Mouse (Mus musculus): ENCODE data around the gene Mon1b. TPM values are rescaled to one million over a fixed set of nuclear protein-coding genes. Genes with fewer than 3 reads are reported as not detected.

The Mon1b gene
- polyA plus RNA-seq (2011; ENCODE audit: insufficient read length, low read depth, missing spikeins) = 8.9 and 9.0 TPM in 2 replicates

DNA sequence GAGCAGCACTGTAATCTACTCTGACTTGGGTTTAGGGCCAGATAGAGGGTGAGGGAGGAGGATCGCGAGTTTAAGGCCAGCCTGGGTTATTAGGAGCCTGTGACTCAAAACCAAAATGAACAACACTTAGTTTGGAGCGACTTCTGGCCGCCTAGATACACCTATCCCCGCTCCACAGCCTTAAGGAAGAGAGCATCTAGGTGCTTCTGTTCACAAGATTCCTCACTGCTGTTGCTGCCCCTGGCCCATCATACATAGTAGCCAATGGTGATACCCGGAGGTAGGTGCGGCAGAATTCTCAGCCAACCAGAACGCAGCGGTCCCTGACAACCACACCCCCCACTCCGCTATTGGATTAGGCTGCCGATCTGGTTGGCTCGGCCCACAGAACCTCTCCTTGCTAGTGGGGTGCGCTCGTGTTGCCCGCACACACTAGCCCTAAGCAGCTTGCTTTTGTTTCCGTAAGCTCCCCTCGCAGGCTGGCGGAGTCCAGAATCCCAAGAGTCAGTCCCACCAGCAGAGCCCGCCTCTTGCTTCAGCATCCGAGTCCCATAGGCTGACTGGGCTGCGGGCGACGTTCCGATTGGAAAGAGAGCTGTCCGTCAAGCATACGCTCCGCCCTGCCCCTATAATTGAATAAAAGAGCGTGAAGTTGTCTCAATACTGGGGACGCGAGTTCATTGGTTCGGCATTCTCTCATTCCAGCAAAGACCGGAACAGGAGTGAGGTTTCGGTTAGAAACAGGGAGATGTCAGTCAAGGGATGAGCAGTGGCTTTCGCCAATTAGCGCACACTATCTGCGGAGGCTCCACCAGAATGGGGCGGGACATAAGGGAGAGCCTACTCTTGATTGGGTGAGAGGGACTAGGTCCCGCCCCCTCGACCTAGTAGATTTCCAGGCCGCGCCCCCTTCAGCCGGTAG, at the start of gene Mon1b:
Mon1b (plus strand) TSS at position 918 of the 922 bp plus-strand sequence.
- TF ChIP-seq POLR2A (IDR thresholded peaks at IDR 0.05; ENCODE audit: low read depth, low read length) (peak; percentile 52), CTCF (IDR thresholded peaks at IDR 0.05; ENCODE audit: borderline replicate concordance, insufficient read depth, low read length) (no peak)
- H3K27ac ChIP-seq (ENCODE audit: insufficient read depth, low read length) = peak within 1 kb of the TSS; percentile 85
- no peaks in the 10 kb centered on the region for H3K4me1 ChIP-seq (ENCODE audit: control insufficient read depth, insufficient read depth, low read length)
- H3K4me3 ChIP-seq (ENCODE audit: insufficient read depth, low read length) = peak within 1 kb of the TSS; percentile 70

DNA sequence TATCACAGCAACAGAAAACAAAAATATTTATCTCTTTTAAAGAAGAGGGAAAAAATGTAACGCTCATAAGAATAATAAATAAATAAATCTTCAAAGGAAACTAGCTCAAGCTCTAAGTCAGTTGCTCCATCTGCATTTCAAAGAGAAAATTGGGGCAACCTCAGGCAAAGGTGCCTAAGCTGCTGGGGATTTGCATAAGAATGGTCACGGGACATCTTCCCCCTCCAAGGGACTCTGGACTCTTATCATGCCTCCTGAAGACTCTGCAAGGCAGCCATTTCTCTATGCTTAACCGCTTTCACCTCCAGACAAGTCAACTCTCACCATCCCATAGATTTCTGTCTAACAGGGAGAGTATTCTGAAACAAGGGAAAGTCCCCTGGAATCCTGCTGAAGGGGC, 37.0 kb upstream of the Mon1b start:
- TF ChIP-seq CTCF (IDR thresholded peaks at IDR 0.05; ENCODE audit: borderline replicate concordance, insufficient read depth, low read length) = no peak
- no peak for TF ChIP-seq POLR2A (IDR thresholded peaks at IDR 0.05; ENCODE audit: low read depth, low read length)
- no peak overlapping the region for H3K4me3 ChIP-seq (ENCODE audit: insufficient read depth, low read length)
- H3K27ac ChIP-seq (ENCODE audit: insufficient read depth, low read length) = no peak overlapping the region

DNA sequence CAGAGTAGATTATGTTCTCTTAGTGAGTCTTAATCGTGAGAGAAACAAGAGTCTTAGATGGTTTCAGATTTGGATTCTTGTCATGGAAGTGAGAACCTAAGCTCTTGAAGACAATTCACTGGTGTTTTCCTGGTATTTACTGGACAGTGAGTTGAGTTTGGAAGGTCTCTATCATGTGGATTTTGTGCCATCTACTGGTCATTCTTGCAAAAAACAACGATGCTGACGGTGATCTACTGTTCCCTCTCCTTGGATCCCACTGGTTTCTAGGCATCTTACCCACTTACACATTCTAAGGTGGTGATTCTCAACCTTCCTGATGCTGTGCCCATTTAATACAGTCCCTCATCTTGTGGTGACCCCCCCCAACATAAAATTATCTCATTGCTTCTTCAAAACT, 2.8 kb upstream of the Mon1b start:
- H3K4me3 ChIP-seq (ENCODE audit: insufficient read depth, low read length) = no peak overlapping the region
- no peak for TF ChIP-seq POLR2A (IDR thresholded peaks at IDR 0.05; ENCODE audit: low read depth, low read length)
- no peak for TF ChIP-seq CTCF (IDR thresholded peaks at IDR 0.05; ENCODE audit: borderline replicate concordance, insufficient read depth, low read length)
- H3K27ac ChIP-seq (ENCODE audit: insufficient read depth, low read length) = no peak overlapping the region
- no peaks in the 10 kb centered on the region for H3K4me1 ChIP-seq (ENCODE audit: control insufficient read depth, insufficient read depth, low read length)

More for the DNA sequence above, 37.0 kb upstream of the Mon1b start:
- no peaks in the 10 kb centered on the region for H3K4me1 ChIP-seq (ENCODE audit: control insufficient read depth, insufficient read depth, low read length)

DNA sequence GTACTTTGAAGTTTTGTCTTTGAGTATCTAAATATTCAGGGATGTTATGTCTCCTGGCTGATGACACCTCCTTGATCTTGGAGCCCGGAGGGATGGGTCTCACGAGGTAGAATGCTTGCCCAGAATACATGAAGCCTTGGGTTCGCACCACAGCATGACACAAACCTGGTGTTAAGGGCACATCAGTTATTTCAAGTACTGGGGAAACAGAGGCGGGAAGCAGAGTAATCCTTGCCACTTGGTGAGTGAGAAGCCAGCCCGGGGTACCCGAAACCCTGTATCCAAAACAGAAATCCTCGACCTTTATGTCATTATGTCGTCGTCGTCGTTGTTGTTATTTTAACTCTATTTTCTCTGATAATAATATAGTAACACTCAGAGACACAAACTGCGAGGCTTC, 1.2 kb upstream of the Mon1b start:
- TF ChIP-seq POLR2A (IDR thresholded peaks at IDR 0.05; ENCODE audit: low read depth, low read length) (no peak), CTCF (IDR thresholded peaks at IDR 0.05; ENCODE audit: borderline replicate concordance, insufficient read depth, low read length) (no peak)
- H3K4me1 ChIP-seq (ENCODE audit: control insufficient read depth, insufficient read depth, low read length) = no peaks in the 10 kb centered on the region
- H3K4me3 ChIP-seq (ENCODE audit: insufficient read depth, low read length) = peak overlapping the region; percentile 70
- no peak overlapping the region for H3K27ac ChIP-seq (ENCODE audit: insufficient read depth, low read length)

DNA sequence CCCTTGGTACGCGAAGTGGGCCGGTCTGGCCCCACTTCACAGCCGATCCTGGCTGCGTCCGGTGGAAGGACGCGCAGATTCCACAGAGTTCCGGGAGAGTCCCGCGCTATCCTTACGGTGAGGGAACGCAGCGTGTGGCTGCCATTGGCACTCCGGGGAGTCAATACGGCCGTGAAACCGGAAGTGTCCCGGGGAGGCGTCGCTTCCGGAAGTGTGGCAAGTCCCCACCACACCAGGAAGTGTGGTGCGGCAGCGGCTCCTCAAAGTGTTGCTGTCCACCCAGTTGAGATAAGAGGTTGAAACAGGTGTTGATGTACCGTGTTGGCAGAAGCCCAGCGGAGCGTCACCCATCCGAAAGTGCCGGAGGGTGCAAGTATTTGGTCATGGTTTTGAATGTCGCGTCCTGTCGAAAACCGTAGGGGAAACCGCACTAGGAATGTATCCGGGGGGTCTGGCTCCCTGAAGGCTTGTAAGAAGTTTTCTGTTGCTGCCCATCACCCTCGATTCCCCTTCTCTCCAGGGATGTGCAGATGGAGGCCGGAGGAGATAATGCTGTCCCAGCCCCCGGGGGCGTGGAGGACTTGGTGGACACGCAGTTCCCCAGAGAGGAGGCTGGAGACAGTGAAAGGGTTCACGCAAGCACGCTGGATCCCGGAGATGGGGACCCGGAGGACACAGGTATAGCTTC, 349 bp downstream of the Mon1b start:
- TF ChIP-seq POLR2A (IDR thresholded peaks at IDR 0.05; ENCODE audit: low read depth, low read length) = peak; percentile 79
- TF ChIP-seq CTCF (IDR thresholded peaks at IDR 0.05; ENCODE audit: borderline replicate concordance, insufficient read depth, low read length) = no peak
- H3K4me1 ChIP-seq (ENCODE audit: control insufficient read depth, insufficient read depth, low read length) = no peaks in the 10 kb centered on the region
- peak overlapping the region; percentile 66 for H3K4me3 ChIP-seq (ENCODE audit: insufficient read depth, low read length)
- peak overlapping the region; percentile 85 for H3K27ac ChIP-seq (ENCODE audit: insufficient read depth, low read length)

DNA sequence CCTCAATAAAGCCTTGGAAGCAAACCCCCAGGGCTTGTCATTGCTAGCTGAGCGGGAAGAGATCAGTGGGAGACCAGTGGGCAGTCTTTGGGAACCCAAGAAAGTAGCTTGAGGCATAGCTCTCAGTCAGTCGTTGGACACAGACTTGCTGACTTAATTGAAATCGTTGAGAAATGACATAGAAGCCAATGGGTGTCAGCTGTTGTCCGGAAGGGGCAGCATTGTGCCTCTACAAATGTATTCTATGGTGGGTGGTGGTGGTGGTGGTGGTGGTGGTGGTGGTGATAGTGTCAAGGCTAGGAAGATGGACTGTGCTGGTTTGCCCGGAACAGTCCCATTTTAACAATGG, 867 bp downstream of the Mon1b start:
- Histone ChIP-seq H3K4me3 (ENCODE audit: insufficient read depth, low read length) (peak overlapping the region; percentile 66), H3K27ac (ENCODE audit: insufficient read depth, low read length) (no peak overlapping the region), H3K4me1 (ENCODE audit: control insufficient read depth, insufficient read depth, low read length) (no peaks in the 10 kb centered on the region)
- no peak for TF ChIP-seq POLR2A (IDR thresholded peaks at IDR 0.05; ENCODE audit: low read depth, low read length)

DNA sequence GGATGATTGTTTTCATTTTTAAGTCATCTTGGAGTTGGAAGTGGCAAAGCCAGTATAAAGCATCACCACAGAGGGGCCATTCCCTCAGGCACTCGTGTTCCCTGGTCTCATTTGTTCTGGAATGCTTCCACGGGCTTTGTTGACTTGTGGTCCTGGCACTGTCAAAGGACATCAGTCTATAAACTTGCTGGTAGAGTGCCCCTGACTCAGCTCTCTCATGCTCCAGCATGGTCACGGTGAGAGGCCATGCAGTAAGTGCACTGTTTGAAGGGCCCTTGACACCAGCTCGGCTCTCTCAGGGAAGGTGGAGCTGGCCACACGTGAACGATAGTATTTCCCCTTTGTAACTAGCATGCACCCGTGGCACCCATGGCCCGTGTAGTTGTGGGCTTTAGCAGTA, 5.0 kb downstream of the Mon1b start:
- H3K27ac ChIP-seq (ENCODE audit: insufficient read depth, low read length) = no peak overlapping the region
- H3K4me3 ChIP-seq (ENCODE audit: insufficient read depth, low read length) = no peak overlapping the region
- TF ChIP-seq CTCF (IDR thresholded peaks at IDR 0.05; ENCODE audit: borderline replicate concordance, insufficient read depth, low read length) = no peak
- no peak for TF ChIP-seq POLR2A (IDR thresholded peaks at IDR 0.05; ENCODE audit: low read depth, low read length)
- no peaks in the 10 kb centered on the region for H3K4me1 ChIP-seq (ENCODE audit: control insufficient read depth, insufficient read depth, low read length)

DNA sequence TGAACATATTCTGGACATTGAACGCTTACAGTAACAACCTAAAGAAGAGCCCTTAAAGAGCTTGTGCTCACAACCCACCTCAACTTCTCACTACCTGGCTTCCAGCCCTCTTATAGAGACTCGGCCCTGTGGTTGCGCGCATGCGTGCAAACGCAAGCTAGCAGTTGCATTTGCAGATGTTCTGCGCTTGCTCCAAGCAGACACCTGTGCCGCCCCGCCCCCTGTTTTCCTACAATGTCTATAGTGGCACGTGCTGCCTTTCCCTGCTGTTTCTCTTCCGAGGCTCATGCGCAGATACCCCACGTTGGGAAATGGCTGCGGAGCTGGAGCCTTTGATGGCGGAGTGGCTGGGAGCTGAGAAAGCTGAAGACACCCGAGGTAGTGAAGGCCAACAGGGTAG, 7.5 kb downstream of the Mon1b start, which contains the start of gene Syce1l:
Syce1l (plus strand) TSS at position 288 of the 400 bp plus-strand sequence.
- Histone ChIP-seq H3K27ac (ENCODE audit: insufficient read depth, low read length) (no peak within 1 kb of the TSS), H3K4me3 (ENCODE audit: insufficient read depth, low read length) (no peak within 1 kb of the TSS), H3K4me1 (ENCODE audit: control insufficient read depth, insufficient read depth, low read length) (no peaks in the 10 kb centered on the region)
- TF ChIP-seq POLR2A (IDR thresholded peaks at IDR 0.05; ENCODE audit: low read depth, low read length) = no peak
- no peak for TF ChIP-seq CTCF (IDR thresholded peaks at IDR 0.05; ENCODE audit: borderline replicate concordance, insufficient read depth, low read length)

DNA sequence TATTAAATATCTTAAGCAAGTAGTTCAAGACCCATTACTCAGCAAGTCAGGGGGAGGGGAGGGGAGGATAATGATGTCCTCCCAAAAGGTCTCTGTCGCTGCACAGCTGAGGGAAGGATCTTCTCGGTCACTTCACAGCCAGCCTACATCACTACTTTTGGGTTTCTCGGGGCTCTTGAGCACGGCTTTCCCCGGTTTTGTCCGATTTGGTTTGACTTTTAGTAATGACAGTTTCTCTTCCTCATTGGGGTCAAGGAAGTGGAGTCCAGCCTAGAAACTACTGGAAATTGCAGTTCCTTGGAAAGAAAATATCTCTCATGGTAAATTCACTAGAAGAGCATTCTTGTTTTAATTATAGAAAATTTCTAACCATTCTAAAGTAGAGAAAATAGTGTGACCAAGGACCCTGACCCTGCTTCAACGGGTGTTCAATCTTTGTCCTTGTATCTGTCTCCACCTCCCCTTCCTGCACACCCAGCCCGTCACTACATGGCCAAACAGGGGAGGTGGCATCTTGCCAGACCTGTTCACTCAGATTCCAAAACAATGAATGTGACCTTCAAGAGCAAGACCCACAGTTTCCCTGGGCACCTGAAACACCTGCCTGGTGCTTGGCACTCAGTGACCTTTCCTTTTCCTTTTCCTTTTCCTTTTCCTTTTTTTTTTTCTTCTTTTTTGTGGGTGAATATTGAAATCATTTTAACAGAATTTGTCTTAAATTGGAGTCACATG, 8.3 kb downstream of the Mon1b start:
- Histone ChIP-seq H3K27ac (ENCODE audit: insufficient read depth, low read length) (no peak overlapping the region), H3K4me1 (ENCODE audit: control insufficient read depth, insufficient read depth, low read length) (no peaks in the 10 kb centered on the region), H3K4me3 (ENCODE audit: insufficient read depth, low read length) (no peak overlapping the region)
- no peak for TF ChIP-seq CTCF (IDR thresholded peaks at IDR 0.05; ENCODE audit: borderline replicate concordance, insufficient read depth, low read length)
- no peak for TF ChIP-seq POLR2A (IDR thresholded peaks at IDR 0.05; ENCODE audit: low read depth, low read length)

All from embryonic fibroblast, embryonic 13.5 days (primary cell).